Mouse (Mus musculus) G1E (cell line): Measurements from ENCODE around the gene Tnik.

Source experiments
- CTCF ChIP-seq: IDR thresholded peaks from 2 replicates; pipeline ENCODE4 v1.5.1; 2012; ENCODE audit warnings: low read depth, low read length, inconsistent platforms, mixed read lengths
- GATA1 ChIP-seq: IDR thresholded peaks from 2 replicates; pipeline ENCODE4 v1.6.1; 2012; ENCODE audit warnings: borderline replicate concordance, low read length, inconsistent platforms, mixed read lengths
- POLR2AphosphoS5 ChIP-seq: IDR thresholded peaks from 2 replicates; pipeline ENCODE4 v1.6.1; 2012; ENCODE audit warnings: low read depth, low read length, inconsistent platforms; ENCODE audit not compliant: insufficient replicate concordance

DNA sequence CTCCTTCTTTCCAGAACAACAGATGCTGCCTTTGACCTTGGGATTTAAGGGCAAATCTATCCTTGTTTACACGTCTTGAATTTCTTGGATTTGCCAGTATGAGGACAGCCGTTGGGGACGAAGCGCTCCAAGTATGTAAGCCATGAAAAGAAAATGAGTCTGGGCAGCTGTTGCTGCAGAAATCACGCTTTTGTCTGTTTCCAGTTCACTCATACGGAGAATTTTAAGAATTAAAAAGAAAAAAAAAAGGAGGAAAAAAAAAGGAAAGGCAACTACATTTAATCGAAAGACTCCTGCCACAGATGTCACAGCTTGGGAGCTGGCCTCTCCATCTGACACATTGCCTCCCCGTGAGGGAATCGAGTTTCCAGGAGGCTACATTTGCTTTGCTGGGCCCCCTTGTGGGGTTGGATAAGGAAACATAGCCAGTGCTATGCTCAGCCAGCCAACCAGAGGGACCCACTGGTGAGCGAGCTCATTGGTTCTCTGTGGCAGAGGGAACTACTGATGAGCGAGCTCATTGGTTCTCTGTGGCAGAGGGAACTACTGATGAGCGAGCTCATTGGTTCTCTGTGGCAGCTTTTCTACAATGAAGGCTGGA is 145.9 kb downstream of the Tnik start:
- no peak for TF ChIP-seq CTCF
- no peak for TF ChIP-seq GATA1
- no peak for TF ChIP-seq POLR2AphosphoS5
